Mouse (Mus musculus) cortical plate, adult 2 months (tissue): ENCODE measurements around the gene Arfgef2. TPM values are rescaled to one million over a fixed set of nuclear protein-coding genes. Genes with fewer than 3 reads are reported as not detected.

Source experiments
- H3K27ac ChIP-seq: fragments of 200-500 bp; 2 replicates; pipeline ENCODE4 v1.5.1; 2012; ENCODE audit warnings: low read length, control low read depth, inconsistent platforms; ENCODE audit not compliant: insufficient read depth
- H3K4me1 ChIP-seq: fragments of 200-500 bp; 2 replicates; pipeline ENCODE4 v1.6.1; 2011; ENCODE audit warnings: low read length; ENCODE audit not compliant: control insufficient read depth, insufficient read depth
- H3K4me3 ChIP-seq: fragments of 200-500 bp; 2 replicates; pipeline ENCODE4 v1.5.1; 2011; ENCODE audit warnings: mild to moderate bottlenecking, low read length, control low read depth; ENCODE audit not compliant: insufficient read depth
- CTCF ChIP-seq: fragments of 200-500 bp; IDR thresholded peaks from 2 replicates; pipeline ENCODE4 v1.5.1; 2011; ENCODE audit warnings: mild to moderate bottlenecking, control low read depth, low read length; ENCODE audit not compliant: insufficient read depth; ENCODE audit errors: extremely low read depth
- POLR2A ChIP-seq: fragments of 200-500 bp; IDR thresholded peaks from 2 replicates; pipeline ENCODE4 v1.6.1; 2011; ENCODE audit warnings: mild to moderate bottlenecking, low read length, control low read depth; ENCODE audit not compliant: insufficient read depth; ENCODE audit errors: extremely low read depth
- polyA plus RNA-seq: library from polyadenylated mRNA; depleted of rRNA; stranded (reverse); fragments of >200 nt; gene quantifications from 2 replicates; pipeline ENCODE4 v1.2.3, GENCODE M21; 2012; rRNA removed

The Arfgef2 gene
- 22.9 and 24.3 TPM in 2 replicates for polyA plus RNA-seq

GRCm38 (mm10) chr2:166805250-166806172 lies at the start of gene Arfgef2:
Arfgef2 (plus strand) TSS chr2:166805588.
- TF ChIP-seq CTCF = no peak
- peak; percentile 72; the same call in 1 of the 2 replicates for TF ChIP-seq POLR2A
- Histone ChIP-seq H3K4me3 (peak within 1 kb of the TSS; percentile 97), H3K4me1 (peaks cover 4% of the 10 kb centered on the region), H3K27ac (peak within 1 kb of the TSS; percentile 79)

- TF ChIP-seq POLR2A (no peak), CTCF (no peak)
Measured at GRCm38 (mm10) chr2:166757969-166758368, 47.4 kb upstream of the Arfgef2 start.

GRCm38 (mm10) chr2:166764051-166764450 lies 41.3 kb upstream of the Arfgef2 start:
- TF ChIP-seq POLR2A (no peak), CTCF (no peak)
- Histone ChIP-seq H3K4me3 (no peak overlapping the region), H3K4me1 (no peaks in the 10 kb centered on the region), H3K27ac (no peak overlapping the region)

More at GRCm38 (mm10) chr2:166757969-166758368, 47.4 kb upstream of the Arfgef2 start:
- Histone ChIP-seq H3K27ac (no peak overlapping the region), H3K4me1 (no peaks in the 10 kb centered on the region), H3K4me3 (no peak overlapping the region)

- H3K4me3 ChIP-seq = no peak overlapping the region
- H3K4me1 ChIP-seq = no peaks in the 10 kb centered on the region
- no peak overlapping the region for H3K27ac ChIP-seq
- no peak for TF ChIP-seq POLR2A
- no peak for TF ChIP-seq CTCF
Measured at GRCm38 (mm10) chr2:166767591-166767990, 37.8 kb upstream of the Arfgef2 start.

- no peak overlapping the region for H3K4me3 ChIP-seq
- H3K4me1 ChIP-seq = no peaks in the 10 kb centered on the region
- TF ChIP-seq CTCF = no peak
- no peak for TF ChIP-seq POLR2A
- H3K27ac ChIP-seq = no peak overlapping the region
Measured at GRCm38 (mm10) chr2:166771396-166771795, 34.0 kb upstream of the Arfgef2 start.

GRCm38 (mm10) chr2:166773587-166773986 lies 31.8 kb upstream of the Arfgef2 start:
- Histone ChIP-seq H3K27ac (no peak overlapping the region), H3K4me1 (no peaks in the 10 kb centered on the region), H3K4me3 (no peak overlapping the region)
- TF ChIP-seq CTCF (no peak), POLR2A (no peak)

- no peak overlapping the region for H3K27ac ChIP-seq
- H3K4me3 ChIP-seq = no peak overlapping the region
- TF ChIP-seq CTCF = no peak
- no peak for TF ChIP-seq POLR2A
- H3K4me1 ChIP-seq = no peaks in the 10 kb centered on the region
Measured at GRCm38 (mm10) chr2:166774275-166774674, 31.1 kb upstream of the Arfgef2 start.

- Histone ChIP-seq H3K4me1 (no peaks in the 10 kb centered on the region), H3K4me3 (no peak overlapping the region), H3K27ac (no peak overlapping the region)
- TF ChIP-seq CTCF = no peak
- no peak for TF ChIP-seq POLR2A
Measured at GRCm38 (mm10) chr2:166775357-166775893, 30.0 kb upstream of the Arfgef2 start.

GRCm38 (mm10) chr2:166776272-166776671 lies 29.1 kb upstream of the Arfgef2 start:
- Histone ChIP-seq H3K4me1 (peaks cover 3% of the 10 kb centered on the region; the same call in 1 of the 2 replicates), H3K4me3 (no peak overlapping the region), H3K27ac (no peak overlapping the region)
- no peak for TF ChIP-seq POLR2A
- peak; percentile 3; the same call in 1 of the 2 replicates for TF ChIP-seq CTCF

GRCm38 (mm10) chr2:166779956-166780355 lies 25.4 kb upstream of the Arfgef2 start:
- no peak overlapping the region for H3K27ac ChIP-seq
- H3K4me1 ChIP-seq = peaks cover 3% of the 10 kb centered on the region; the same call in 1 of the 2 replicates
- no peak for TF ChIP-seq CTCF
- no peak overlapping the region for H3K4me3 ChIP-seq
